Mouse (Mus musculus) cortical plate, adult 2 months (tissue): ENCODE results near the gene Samd14. TPM values are rescaled to one million over a fixed set of nuclear protein-coding genes. Genes with fewer than 3 reads are reported as not detected.
A peak's percentile ranks its signal among the peaks of the same experiment; 100 is the strongest.

Experiments used
- H3K27ac ChIP-seq: fragments of 200-500 bp; 2 replicates; pipeline ENCODE4 v1.5.1; 2012; ENCODE audit warnings: low read length, control low read depth, inconsistent platforms; ENCODE audit not compliant: insufficient read depth
- H3K4me1 ChIP-seq: fragments of 200-500 bp; 2 replicates; pipeline ENCODE4 v1.6.1; 2011; ENCODE audit warnings: low read length; ENCODE audit not compliant: control insufficient read depth, insufficient read depth
- H3K4me3 ChIP-seq: fragments of 200-500 bp; 2 replicates; pipeline ENCODE4 v1.5.1; 2011; ENCODE audit warnings: mild to moderate bottlenecking, low read length, control low read depth; ENCODE audit not compliant: insufficient read depth
- CTCF ChIP-seq: fragments of 200-500 bp; IDR thresholded peaks from 2 replicates; pipeline ENCODE4 v1.5.1; 2011; ENCODE audit warnings: mild to moderate bottlenecking, control low read depth, low read length; ENCODE audit not compliant: insufficient read depth; ENCODE audit errors: extremely low read depth
- POLR2A ChIP-seq: fragments of 200-500 bp; IDR thresholded peaks from 2 replicates; pipeline ENCODE4 v1.6.1; 2011; ENCODE audit warnings: mild to moderate bottlenecking, low read length, control low read depth; ENCODE audit not compliant: insufficient read depth; ENCODE audit errors: extremely low read depth
- polyA plus RNA-seq: library from polyadenylated mRNA; depleted of rRNA; stranded (reverse); fragments of >200 nt; gene quantifications from 2 replicates; pipeline ENCODE4 v1.2.3, GENCODE M21; 2012

Samd14 gene
- polyA plus RNA-seq, 1 experiment, result 18.0 TPM

DNA sequence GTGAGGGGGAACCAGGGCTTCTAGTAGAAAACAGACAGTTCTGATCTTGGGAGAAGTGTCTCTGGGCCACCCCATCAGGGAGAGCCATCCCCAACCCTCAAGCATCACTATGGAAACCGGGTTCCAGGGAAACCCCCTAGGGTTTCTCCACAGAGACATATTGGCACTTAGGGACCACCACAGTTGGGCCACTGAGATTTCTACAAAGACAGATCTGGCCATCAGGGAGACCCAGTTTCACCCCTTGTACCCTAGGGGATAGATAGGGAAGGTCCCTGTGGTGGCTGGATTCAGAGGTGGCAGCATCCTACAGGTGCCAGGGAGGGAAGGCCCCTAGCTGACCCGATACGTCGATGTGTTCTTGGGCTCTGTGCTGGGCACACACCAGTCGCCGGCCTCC lies 17.2 kb downstream of the Samd14 start:
- TF ChIP-seq CTCF (no peak), POLR2A (no peak)
- no peaks in the 10 kb centered on the region; the same call in 1 of the 2 replicates for H3K4me1 ChIP-seq
- no peak overlapping the region for H3K4me3 ChIP-seq
- no peak overlapping the region for H3K27ac ChIP-seq

DNA sequence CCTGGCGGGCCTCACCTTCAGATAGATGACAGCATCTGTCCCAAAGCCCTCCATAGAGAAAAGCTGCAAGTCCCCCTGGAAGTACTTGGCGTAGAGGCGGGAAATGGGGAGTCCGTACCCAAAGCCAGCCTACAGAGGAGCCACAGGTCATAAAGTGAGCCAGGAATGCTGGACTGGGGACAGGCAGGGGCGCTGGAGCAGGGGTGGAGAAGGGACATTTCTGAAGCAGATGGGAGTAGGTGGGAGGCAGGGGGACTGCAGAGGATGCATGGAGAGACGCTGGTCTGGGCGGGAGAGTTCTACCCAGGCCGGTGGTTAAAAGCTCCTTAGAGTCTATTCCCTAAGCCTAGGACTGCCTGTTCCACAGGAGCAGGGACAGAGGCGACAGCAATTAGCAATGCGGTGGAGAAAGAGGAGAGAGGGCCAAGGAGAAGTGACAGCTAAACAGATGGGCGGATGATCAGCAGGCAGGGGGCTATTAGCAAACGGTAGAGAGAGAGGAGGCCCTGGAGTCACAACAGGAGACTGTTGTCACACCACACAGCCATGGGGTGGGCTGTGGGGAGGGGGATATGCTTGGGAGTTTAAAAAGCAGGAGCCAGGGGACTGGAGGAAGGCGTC lies 18.3 kb downstream of the Samd14 start:
- TF ChIP-seq CTCF (no peak), POLR2A (no peak)
- no peak overlapping the region for H3K4me3 ChIP-seq
- no peak overlapping the region for H3K27ac ChIP-seq
- no peaks in the 10 kb centered on the region; the same call in 1 of the 2 replicates for H3K4me1 ChIP-seq

DNA sequence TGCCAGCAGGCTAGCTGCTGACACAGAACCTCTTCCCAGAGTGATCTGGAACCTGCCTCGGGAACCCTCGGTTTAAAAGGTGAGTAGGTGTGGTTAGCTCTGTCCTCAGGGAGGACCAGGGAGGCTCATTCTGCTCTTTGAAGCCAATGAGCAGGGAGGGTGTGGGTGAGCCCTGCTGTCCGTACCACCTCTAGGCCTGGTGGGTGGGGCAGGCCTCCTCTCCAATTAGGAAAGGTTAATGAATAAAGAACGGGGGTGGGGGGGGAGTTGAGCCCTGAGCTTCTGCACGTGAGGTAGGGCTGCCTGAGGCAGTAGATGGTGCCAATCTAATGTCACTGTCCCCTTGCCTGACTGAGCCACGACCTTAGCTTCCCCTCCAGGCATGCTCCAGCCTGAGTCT lies 23.3 kb downstream of the Samd14 start:
- H3K4me1 ChIP-seq, result peaks cover 4% of the 10 kb centered on the region
- H3K4me3 ChIP-seq, result no peak overlapping the region
- H3K27ac ChIP-seq, result no peak overlapping the region
- no peak for TF ChIP-seq POLR2A
- no peak for TF ChIP-seq CTCF

DNA sequence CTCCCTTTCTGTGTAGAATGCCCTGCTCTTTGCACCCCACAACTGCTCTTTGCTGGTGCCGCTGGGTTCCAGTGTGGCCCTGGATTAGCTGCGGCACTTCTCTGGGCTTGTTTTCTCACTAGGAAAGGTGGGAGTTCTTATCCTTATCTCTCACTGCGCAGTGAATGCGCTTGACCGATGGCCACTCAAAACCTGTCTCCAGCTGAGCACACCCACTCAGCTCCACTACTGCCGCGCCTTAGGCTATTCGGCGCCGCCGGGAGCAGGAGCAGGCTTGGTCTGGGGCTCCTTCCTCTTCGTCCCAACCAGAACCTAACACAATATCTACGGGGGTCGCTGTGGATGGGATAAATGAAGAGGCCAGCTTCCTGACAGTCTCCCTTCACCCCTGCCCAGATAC lies 23.9 kb downstream of the Samd14 start:
- H3K4me3 ChIP-seq, result no peak overlapping the region
- peaks cover 4% of the 10 kb centered on the region for H3K4me1 ChIP-seq
- no peak overlapping the region for H3K27ac ChIP-seq
- TF ChIP-seq CTCF (no peak), POLR2A (no peak)

DNA sequence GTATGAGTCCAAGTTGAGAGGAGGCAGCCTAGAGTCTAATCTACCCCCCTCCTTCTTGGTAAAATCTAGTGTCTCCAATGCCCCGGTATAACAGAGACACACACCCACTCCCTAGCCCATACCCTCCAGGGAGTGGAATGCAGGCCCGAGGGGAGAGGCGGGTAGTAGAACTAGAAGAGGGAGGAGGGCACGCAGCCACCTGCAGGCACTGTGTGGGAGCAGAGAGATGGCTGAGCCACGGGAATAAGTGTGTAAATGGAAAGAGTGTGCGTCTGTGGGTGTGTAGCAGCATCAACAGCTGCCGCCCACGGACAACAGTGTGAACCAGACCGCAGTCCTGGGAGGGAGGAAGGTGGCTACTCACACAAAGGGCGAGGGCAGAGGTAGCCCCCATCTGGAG lies 25.2 kb downstream of the Samd14 start:
- H3K4me1 ChIP-seq, result peaks cover 6% of the 10 kb centered on the region
- no peak overlapping the region for H3K4me3 ChIP-seq

DNA sequence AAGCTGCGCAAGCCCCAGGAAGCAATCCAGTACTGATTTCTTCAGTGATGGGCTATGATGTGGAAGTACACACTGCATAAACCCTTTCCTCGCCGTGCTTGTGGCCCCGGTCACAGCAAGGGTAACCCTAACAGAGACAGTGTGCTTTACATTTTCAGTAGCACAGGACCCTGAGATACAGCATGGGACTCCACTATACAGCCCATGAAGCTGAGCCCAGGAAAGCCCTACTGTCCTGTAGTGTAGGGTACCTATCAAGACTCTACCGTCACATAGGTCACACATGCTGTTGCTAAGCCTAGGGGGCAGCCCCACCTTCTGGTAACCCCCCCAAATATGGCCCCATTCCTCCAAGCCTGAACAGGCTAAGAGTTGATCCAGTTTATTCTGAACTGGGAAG lies 26.8 kb downstream of the Samd14 start:
- Histone ChIP-seq H3K4me1 (peaks cover 6% of the 10 kb centered on the region), H3K27ac (no peak overlapping the region), H3K4me3 (no peak overlapping the region)
- TF ChIP-seq CTCF, result no peak
- no peak for TF ChIP-seq POLR2A

More for the DNA sequence above, 25.2 kb downstream of the Samd14 start:
- no peak for TF ChIP-seq POLR2A
- TF ChIP-seq CTCF, result no peak
- H3K27ac ChIP-seq, result no peak overlapping the region

DNA sequence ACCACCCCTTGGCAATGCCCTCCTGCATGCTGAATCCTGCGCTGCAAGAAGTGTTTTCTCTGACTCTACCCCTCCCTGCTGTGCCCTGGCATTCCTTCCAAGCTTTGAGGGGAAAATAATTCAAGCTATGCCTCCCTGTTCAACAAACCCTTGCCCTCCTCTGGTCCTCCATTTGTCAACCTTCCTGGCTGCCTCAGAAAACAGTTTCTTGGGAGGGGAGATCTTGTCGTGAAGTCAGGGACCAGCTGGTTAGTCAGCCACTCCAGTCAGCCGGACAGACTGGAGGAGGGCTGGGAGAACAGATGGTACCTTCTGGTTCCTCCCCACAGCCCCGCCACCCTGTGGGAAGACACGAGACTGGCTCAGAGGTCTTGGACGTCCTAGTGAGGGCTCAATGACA lies 27.6 kb downstream of the Samd14 start:
- peaks cover 6% of the 10 kb centered on the region for H3K4me1 ChIP-seq
- H3K27ac ChIP-seq, result no peak overlapping the region
- no peak overlapping the region for H3K4me3 ChIP-seq
- TF ChIP-seq CTCF (no peak), POLR2A (no peak)

DNA sequence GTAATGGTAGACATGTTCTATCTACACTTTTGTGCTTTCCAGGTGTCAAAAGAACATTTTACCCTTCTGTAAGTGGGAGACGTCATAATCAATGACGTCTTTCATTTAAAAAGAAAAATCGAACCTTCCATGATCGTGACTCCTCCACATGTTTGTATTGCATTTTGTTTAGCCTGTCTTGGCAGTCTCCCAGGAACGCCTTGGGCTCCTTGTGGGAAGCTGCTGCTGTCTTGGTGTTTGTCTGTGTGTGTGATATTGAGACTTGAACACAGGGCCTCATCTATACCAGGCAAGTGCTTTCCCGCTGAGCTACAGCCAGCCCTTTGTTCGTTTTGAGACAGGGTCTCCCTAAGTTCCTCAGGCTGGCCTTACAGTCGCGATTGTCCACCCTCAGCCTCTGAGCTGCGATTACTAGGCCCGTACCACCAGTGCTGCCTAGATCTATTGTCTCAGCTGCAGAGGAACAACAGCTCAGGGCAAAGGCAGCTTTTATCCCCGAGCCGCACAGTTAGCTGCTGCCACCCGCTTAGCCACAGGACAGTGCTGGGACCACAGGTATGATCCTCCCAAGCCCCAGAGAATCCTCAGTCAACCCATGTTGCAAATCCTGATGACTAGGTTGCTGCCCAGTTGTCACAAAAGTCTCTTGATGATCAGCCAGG lies 28.6 kb downstream of the Samd14 start:
- Histone ChIP-seq H3K4me3 (no peak overlapping the region), H3K27ac (no peak overlapping the region), H3K4me1 (peaks cover 6% of the 10 kb centered on the region)
- TF ChIP-seq CTCF (no peak), POLR2A (no peak)

DNA sequence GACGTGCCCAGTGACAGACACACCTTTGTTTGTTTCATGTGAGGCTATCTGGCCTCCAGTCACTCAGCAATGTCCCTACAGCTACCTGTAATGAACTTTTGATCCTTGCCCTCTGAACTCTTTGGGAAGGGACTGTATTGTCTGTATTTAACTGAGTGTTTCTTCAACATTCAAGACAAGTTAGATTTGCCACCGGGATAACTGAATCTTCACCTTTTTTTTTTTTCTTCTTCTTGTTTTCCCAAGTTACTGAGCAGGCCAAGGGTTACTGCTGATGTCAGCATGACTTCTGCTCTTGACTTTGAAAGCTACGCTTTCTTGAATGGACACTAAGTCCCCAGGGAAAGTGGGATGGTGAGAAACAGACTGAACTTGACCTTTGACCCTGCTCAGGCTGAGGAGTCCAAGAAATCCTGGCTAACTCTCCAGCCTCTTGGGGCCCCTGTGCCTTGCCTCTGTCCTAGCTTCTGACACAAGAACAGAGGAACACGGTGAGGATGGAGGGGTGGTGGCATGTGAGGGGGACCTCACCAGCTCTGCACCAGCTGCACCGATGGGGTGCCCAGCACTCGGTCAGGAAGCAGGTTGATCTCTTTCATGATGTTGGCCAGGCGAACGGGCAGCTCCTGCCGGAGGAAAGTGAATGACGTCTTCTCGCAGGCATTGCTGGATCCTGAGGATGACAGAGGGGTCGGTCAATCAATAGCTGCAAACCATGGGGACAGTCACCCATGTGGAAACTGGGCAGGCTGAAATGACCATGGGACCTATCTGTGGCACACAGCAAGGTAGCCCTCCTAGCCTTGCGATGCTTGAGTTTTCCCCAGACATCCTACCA lies 29.4 kb downstream of the Samd14 start:
- Histone ChIP-seq H3K4me3 (no peak overlapping the region; the same call in 1 of the 2 replicates), H3K4me1 (peaks cover 6% of the 10 kb centered on the region), H3K27ac (no peak overlapping the region)
- TF ChIP-seq CTCF (no peak), POLR2A (no peak)

DNA sequence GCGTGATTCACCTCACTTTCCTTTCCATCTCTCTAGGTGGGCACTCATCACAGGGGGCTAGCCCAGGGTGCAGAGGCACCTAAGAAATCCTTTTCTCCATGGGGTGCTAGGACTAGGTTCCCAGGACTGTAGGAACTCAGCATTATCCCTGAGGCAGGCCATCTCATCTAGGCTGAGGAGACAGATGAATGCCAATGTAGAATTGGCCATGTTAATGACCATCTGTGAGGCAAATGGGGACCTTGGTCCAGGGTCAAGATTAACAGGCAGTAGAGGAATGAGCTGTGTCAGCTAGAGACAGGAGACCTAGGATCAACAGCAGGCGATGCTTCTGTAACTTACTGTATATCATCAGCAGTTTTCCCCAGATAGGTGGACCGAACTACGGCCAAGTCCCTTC lies 30.1 kb downstream of the Samd14 start:
- Histone ChIP-seq H3K27ac (no peak overlapping the region), H3K4me3 (peak overlapping the region; percentile 71; the same call in 1 of the 2 replicates), H3K4me1 (peaks cover 6% of the 10 kb centered on the region)
- no peak for TF ChIP-seq POLR2A
- no peak for TF ChIP-seq CTCF
